Mouse (Mus musculus) hindbrain, embryonic 14.5 days (tissue): ENCODE measurements around the gene Lsamp. TPM values are rescaled to one million over a fixed set of nuclear protein-coding genes. Genes with fewer than 3 reads are reported as not detected.

Source experiments
- ATAC-seq: fragments of 200-750 bp; cut with Nextera tagmentation; 2 replicates; pipeline ENCODE4 v1.8.0; 2017; ENCODE audit warnings: moderate number of reproducible peaks, mild to moderate bottlenecking, moderate TSS enrichment, moderate library complexity; ENCODE audit not compliant: low FRiP score
- DNase-seq: peaks from one replicate; pipeline ENCODE4 v3.0.0-alpha.2; 2015; ENCODE audit warnings: low spot score
- H3K27ac ChIP-seq: fragments of 300-500 bp; sonication (generic); 2 replicates; pipeline ENCODE4 v1.5.1; 2014; ENCODE audit warnings: mild to moderate bottlenecking, moderate library complexity
- H3K27me3 ChIP-seq: fragments of 300-500 bp; sonication (generic); 2 replicates; pipeline ENCODE4 v1.6.1; 2014; ENCODE audit warnings: mild to moderate bottlenecking, low read length, mixed read lengths; ENCODE audit not compliant: control insufficient read depth, insufficient read depth
- H3K36me3 ChIP-seq: fragments of 300-500 bp; sonication (generic); replicated peaks from 2 replicates; pipeline ENCODE4 v1.6.1; 2014; ENCODE audit not compliant: control insufficient read depth, insufficient read depth
- H3K4me1 ChIP-seq: fragments of 300-500 bp; sonication (generic); replicated peaks from 2 replicates; pipeline ENCODE4 v1.6.1; 2014; ENCODE audit warnings: antibody characterized with exemption, low read length, mixed read lengths; ENCODE audit not compliant: control insufficient read depth, insufficient read depth
- H3K4me2 ChIP-seq: fragments of 300-500 bp; sonication (generic); replicated peaks from 2 replicates; pipeline ENCODE4 v1.6.1; 2014; ENCODE audit warnings: mild to moderate bottlenecking, moderate library complexity
- H3K4me3 ChIP-seq: fragments of 300-500 bp; sonication (generic); replicated peaks from 2 replicates; pipeline ENCODE4 v1.5.1; 2014; ENCODE audit warnings: mild to moderate bottlenecking, low read length
- H3K9ac ChIP-seq: fragments of 300-500 bp; sonication (generic); 2 replicates; pipeline ENCODE4 v1.6.1; 2014
- H3K9me3 ChIP-seq: fragments of 300-500 bp; sonication (generic); 2 replicates; pipeline ENCODE4 v1.6.1; 2016; ENCODE audit warnings: low read length; ENCODE audit not compliant: control insufficient read depth
- WGBS: fragments of 180-500 bp; shearing (Covaris S2); extraction: QIAGEN DNeasy Blood & Tissue Kit; methylation state at CpG from one replicate; pipeline ENCODE4 v1.1.7; 2014; 5-methylcytosine and 5-hydroxymethylcytosine counted together
- polyA plus RNA-seq: library from polyadenylated mRNA; unstranded; fragments of >200 nt; fragmentation: Nextera tagmentation; extraction: Ambion mirVana; gene quantifications from 2 replicates; pipeline ENCODE4 v1.2.1, GENCODE M21; 2014

Lsamp gene
- polyA plus RNA-seq, 1 experiment from 2014 or later: 88.1 TPM

GRCm38 (mm10) chr16:40897768-40898327, 913.7 kb downstream of the Lsamp start:
- Histone ChIP-seq H3K4me3 (no peak overlapping the region), H3K36me3 (no peaks in the 10 kb centered on the region), H3K9me3 (no peaks in the 10 kb centered on the region), H3K27ac (no peak overlapping the region), H3K4me2 (no peak overlapping the region), H3K4me1 (no peaks in the 10 kb centered on the region), H3K9ac (no peak overlapping the region), H3K27me3 (no peaks in the 10 kb centered on the region)
- ATAC-seq (no peak), DNase-seq (no peak)
- 57% methylated on average over 4 of the region's 4 CpGs for WGBS

GRCm38 (mm10) chr16:40907892-40908291, 923.7 kb downstream of the Lsamp start:
- H3K9me3 ChIP-seq: no peaks in the 10 kb centered on the region
- no peak overlapping the region for H3K4me3 ChIP-seq
- no peak overlapping the region for H3K4me2 ChIP-seq
- H3K9ac ChIP-seq: no peak overlapping the region
- DNase-seq (no peak), ATAC-seq (no peak)
- WGBS: 58% methylated on average over 1 of the region's 1 CpGs
- no peak overlapping the region for H3K27ac ChIP-seq
- H3K36me3 ChIP-seq: no peaks in the 10 kb centered on the region
- no peaks in the 10 kb centered on the region for H3K4me1 ChIP-seq
- H3K27me3 ChIP-seq: no peaks in the 10 kb centered on the region

- Histone ChIP-seq H3K27ac (no peak overlapping the region), H3K4me1 (no peaks in the 10 kb centered on the region), H3K4me2 (no peak overlapping the region), H3K4me3 (no peak overlapping the region), H3K27me3 (no peaks in the 10 kb centered on the region), H3K9ac (no peak overlapping the region), H3K9me3 (no peaks in the 10 kb centered on the region), H3K36me3 (no peaks in the 10 kb centered on the region)
- whole genome bisulfite sequencing: 85% methylated on average over 2 of the region's 2 CpGs
- no peak for ATAC-seq
- no peak for DNase-seq
Measured at GRCm38 (mm10) chr16:40914141-40914540, 930.0 kb downstream of the Lsamp start.

- no peak overlapping the region for H3K4me3 ChIP-seq
- DNase-seq (no peak), ATAC-seq (no peak)
- H3K4me1 ChIP-seq: no peaks in the 10 kb centered on the region
- no peak overlapping the region for H3K4me2 ChIP-seq
- WGBS: 96% methylated on average over 4 of the region's 4 CpGs
- H3K36me3 ChIP-seq: no peaks in the 10 kb centered on the region
- no peak overlapping the region for H3K9ac ChIP-seq
- no peak overlapping the region for H3K27ac ChIP-seq
- no peaks in the 10 kb centered on the region for H3K27me3 ChIP-seq
- H3K9me3 ChIP-seq: no peaks in the 10 kb centered on the region
Measured at GRCm38 (mm10) chr16:40930596-40930995, 946.4 kb downstream of the Lsamp start.

DNA sequence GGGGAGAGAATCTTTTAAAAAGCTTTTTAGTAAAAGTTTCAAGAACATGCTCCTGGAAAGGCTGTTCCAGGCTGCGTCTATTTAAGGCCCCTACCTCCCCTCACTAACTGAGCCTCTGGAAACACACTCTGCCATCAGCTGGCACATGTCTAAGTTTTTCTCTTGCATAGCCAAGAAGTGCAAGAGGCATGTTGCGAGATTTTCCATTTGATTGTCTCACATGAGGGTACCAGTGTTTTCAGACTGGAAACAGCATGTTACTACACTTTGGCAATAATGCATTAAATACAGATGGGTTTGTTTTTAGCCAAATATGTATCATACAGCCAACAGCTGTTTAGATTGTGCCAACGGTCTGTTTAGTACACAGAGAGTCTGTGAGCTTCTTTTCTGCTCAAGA, 958.1 kb downstream of the Lsamp start:
- H3K4me1 ChIP-seq: peaks cover 9% of the 10 kb centered on the region; the same call in 1 of the 2 replicates
- DNase-seq: no peak
- no peaks in the 10 kb centered on the region for H3K9me3 ChIP-seq
- ATAC-seq: no peak
- H3K36me3 ChIP-seq: no peaks in the 10 kb centered on the region
- H3K4me3 ChIP-seq: no peak overlapping the region
- H3K4me2 ChIP-seq: no peak overlapping the region
- H3K27ac ChIP-seq: no peak overlapping the region
- WGBS: 82% methylated on average over 3 of the region's 3 CpGs
- H3K27me3 ChIP-seq: no peaks in the 10 kb centered on the region
- H3K9ac ChIP-seq: no peak overlapping the region

- H3K36me3 ChIP-seq: no peaks in the 10 kb centered on the region
- H3K4me3 ChIP-seq: no peak overlapping the region
- ATAC-seq (peak; percentile 53), DNase-seq (no peak)
- WGBS: 60% methylated on average over 1 of the region's 1 CpGs
- no peaks in the 10 kb centered on the region for H3K27me3 ChIP-seq
- H3K9ac ChIP-seq: no peak overlapping the region
- H3K9me3 ChIP-seq: no peaks in the 10 kb centered on the region
- peaks cover 9% of the 10 kb centered on the region; the same call in 1 of the 2 replicates for H3K4me1 ChIP-seq
- H3K27ac ChIP-seq: no peak overlapping the region
- no peak overlapping the region for H3K4me2 ChIP-seq
Measured at GRCm38 (mm10) chr16:40945834-40946233, 961.7 kb downstream of the Lsamp start.

- no peak for ATAC-seq
- Histone ChIP-seq H3K27ac (no peak overlapping the region), H3K9ac (no peak overlapping the region), H3K27me3 (no peaks in the 10 kb centered on the region), H3K4me3 (no peak overlapping the region), H3K4me1 (peaks cover 9% of the 10 kb centered on the region; the same call in 1 of the 2 replicates), H3K4me2 (no peak overlapping the region), H3K36me3 (no peaks in the 10 kb centered on the region), H3K9me3 (no peaks in the 10 kb centered on the region)
- DNase-seq: no peak
Measured at GRCm38 (mm10) chr16:40948013-40948412, 963.9 kb downstream of the Lsamp start.

- 90% methylated on average over 2 of the region's 2 CpGs for WGBS
- no peak for DNase-seq
- Histone ChIP-seq H3K27me3 (no peaks in the 10 kb centered on the region), H3K4me3 (no peak overlapping the region), H3K4me2 (no peak overlapping the region), H3K27ac (no peak overlapping the region), H3K9me3 (no peaks in the 10 kb centered on the region), H3K4me1 (no peaks in the 10 kb centered on the region), H3K36me3 (no peaks in the 10 kb centered on the region), H3K9ac (no peak overlapping the region)
- no peak for ATAC-seq
Measured at GRCm38 (mm10) chr16:40959211-40959610, 975.0 kb downstream of the Lsamp start.

- no peak overlapping the region for H3K27ac ChIP-seq
- DNase-seq (no peak), ATAC-seq (no peak)
- H3K9ac ChIP-seq: no peak overlapping the region
- no peaks in the 10 kb centered on the region for H3K9me3 ChIP-seq
- H3K4me2 ChIP-seq: no peak overlapping the region
- H3K27me3 ChIP-seq: no peaks in the 10 kb centered on the region
- 93% methylated on average over 1 of the region's 1 CpGs for WGBS
- H3K4me3 ChIP-seq: no peak overlapping the region
- no peaks in the 10 kb centered on the region for H3K36me3 ChIP-seq
- H3K4me1 ChIP-seq: no peaks in the 10 kb centered on the region
Measured at GRCm38 (mm10) chr16:40960586-40960985, 976.4 kb downstream of the Lsamp start.
